Mouse (Mus musculus) cerebellum, postnatal 10 days (tissue): Measurements from ENCODE around the gene Tmem63a.
A peak's percentile ranks its signal among the peaks of the same experiment; 100 is the strongest.
"Not testable (repeated sequence)": the region's sequence is repeated elsewhere in the genome, so short reads cannot be mapped to it uniquely, and the experiment has no call there.

Experiments used
- DNase-seq, 2 experiments: peaks; one replicate each; pipeline ENCODE4 v3.0.0; 2021; ENCODE audit warnings: mixed read lengths in 2 of 2

Gene Tmem63a

GRCm38 (mm10) chr1:180942166-180943031, at the start of gene Tmem63a:
Gene Tmem63a (plus strand): TSS chr1:180942344.
- peak; percentile 46 to 54 for DNase-seq

DNA sequence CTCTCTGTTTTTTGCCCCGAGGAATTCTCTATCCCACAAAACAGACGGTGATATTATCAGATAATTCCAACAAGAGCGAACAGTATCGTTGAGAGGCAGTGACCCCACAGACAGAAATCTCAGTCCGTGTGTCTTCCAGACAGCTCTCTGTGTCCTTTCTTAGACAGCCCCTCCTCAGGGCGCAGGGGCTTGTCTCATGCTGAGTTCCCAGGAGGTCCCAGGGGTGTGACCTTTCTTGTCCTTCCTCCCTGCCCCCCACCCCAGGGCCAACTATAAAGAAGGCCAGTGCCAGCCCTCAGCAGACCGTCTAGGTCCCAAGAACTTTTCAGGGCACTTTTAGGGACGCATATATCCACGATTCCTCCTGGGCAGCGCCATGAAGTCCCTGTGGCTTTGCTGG, 49.3 kb upstream of the Tmem63a start, which contains the start of gene Lefty2:
Gene Lefty2 (plus strand): TSS at position 301 of the 400 bp plus-strand sequence.
- no peak for DNase-seq

DNA sequence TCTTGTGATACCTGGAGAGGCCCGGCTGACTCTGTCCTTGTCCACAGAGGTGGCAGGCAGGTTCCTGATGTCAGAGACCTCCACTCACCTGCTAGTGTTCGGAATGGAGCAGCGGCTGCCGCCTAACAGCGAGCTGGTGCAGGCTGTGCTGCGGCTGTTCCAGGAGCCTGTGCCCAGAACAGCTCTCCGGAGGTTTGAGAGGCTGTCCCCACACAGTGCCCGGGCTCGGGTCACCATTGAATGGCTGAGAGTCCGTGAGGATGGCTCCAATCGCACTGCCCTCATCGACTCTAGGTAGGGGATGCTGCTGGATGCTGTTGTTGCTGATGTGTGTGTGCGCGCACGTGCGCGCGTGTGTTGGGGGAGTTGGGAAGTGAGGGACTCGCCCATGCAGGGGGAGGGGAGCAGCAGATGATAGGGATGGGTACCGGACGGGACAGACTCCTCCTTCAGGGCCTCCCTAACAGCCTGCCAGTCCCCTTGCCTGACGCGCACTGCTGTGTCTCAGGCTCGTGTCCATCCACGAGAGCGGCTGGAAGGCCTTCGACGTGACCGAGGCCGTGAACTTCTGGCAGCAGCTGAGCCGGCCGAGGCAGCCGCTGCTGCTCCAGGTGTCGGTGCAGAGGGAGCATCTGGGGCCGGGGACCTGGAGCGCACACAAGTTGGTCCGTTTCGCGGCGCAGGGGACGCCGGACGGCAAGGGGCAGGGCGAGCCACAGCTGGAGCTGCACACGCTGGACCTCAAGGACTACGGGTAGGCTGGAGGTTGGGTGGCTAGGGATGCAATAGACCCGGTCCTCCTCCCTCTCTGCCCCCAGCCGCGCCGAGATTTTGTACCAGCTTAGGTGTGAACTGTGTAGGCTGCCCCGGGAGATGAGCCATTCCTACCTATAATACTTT, 47.8 kb upstream of the Tmem63a start:
- DNase-seq, result not testable (repeated sequence)

GRCm38 (mm10) chr1:180901107-180901506, 41.0 kb upstream of the Tmem63a start:
- DNase-seq, result peak; percentile 61 to 81

DNA sequence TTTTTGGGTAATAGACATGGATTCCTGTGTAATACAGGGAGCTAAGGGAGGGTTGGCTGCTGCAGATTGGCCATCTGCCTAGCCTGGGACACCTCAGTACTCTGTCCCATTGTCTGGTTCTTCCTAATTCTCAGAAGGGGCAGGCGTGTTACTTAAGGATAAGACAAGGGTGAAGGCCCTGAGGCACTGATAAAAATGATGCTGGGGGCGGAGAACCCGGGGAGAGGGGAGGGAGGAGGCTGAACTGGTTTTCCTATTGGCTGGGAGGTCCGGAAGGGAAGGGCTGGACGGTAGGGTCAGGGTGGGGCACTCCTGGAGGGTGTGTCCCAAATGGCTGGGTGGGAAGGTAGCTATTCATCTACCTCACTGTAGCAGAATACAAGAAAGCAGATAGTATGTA, 39.2 kb upstream of the Tmem63a start:
- no peak for DNase-seq

- no peak for DNase-seq
Measured at GRCm38 (mm10) chr1:180903666-180904038, 38.5 kb upstream of the Tmem63a start.

- peak; percentile 98 for DNase-seq
Measured at GRCm38 (mm10) chr1:180904039-180904814, 37.9 kb upstream of the Tmem63a start, which contains the start of gene Pycr2. Gene Pycr2 (plus strand): TSS chr1:180904293.

DNA sequence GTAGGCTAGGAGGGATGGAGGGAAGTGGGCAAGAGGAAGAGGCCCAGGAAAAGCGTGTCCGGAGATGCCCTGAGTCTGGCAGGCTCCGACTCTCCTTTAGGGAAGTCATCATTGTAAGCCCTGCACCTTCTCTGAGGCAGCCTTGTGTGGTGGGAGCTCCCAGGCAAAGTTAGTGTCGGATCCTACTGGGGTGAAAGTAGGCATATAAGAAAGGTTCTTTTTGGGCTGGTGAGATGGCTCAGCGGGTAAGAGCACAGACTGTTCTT, 37.4 kb upstream of the Tmem63a start:
- no peak for DNase-seq

DNA sequence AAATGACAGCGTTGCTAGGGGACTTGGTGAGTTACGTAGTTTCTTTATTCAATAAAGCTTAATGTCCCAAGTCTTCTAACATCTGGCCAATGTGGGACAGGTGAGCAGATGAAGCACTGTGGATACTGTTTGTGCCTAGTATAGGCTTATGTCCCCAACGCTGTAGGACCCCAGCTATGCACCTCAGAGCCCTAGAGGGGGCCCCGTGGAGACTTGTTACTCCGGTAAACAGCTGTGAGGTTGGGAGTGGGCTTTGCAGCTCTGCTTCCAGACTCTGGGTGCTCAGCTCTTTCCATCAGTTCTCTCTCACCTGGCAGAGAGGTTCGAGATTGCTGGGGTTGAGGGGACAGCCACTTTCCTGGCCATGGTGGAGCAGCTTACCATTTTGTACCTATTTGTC, 36.8 kb upstream of the Tmem63a start:
- DNase-seq, result no peak

DNA sequence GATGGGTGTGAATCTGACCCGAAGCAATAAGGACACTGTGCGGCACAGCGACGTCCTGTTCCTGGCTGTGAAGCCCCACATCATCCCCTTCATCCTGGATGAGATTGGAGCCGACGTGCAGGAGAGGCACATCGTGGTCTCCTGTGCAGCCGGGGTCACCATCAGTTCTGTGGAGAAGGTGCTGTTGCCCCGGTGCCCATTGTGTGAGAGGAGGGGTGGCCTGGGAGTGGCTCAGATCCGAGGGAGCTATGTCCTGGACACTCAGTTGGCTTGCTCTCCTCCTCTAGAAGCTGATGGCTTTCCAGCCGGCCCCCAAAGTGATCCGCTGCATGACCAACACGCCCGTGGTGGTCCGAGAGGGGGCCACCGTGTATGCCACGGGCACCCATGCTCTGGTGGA, 36.3 kb upstream of the Tmem63a start:
- no peak for DNase-seq

- peak in 1 of 2 experiments; percentile 25 for DNase-seq
Measured at GRCm38 (mm10) chr1:180906461-180907147, 35.5 kb upstream of the Tmem63a start.

DNA sequence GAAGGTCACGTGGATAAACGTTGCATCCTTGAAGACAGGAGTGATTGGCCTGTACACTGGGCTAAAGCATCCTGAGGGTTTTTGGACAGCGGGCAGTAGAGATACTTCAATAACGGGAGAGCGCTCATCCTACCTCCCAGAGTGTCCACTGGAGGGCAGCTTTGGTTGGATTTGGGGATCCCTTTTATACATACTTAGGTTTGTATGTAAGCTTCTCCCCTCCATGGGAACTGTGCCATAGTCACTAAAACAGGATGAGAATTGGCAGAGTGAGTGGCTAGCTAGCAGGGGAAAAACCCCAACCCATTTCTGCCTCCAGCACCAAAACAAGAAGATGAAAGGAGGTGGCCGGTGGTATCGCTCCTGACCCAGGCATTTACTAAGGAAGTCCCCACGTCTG, 31.0 kb upstream of the Tmem63a start:
- DNase-seq, result no peak

- no peak for DNase-seq
Measured at GRCm38 (mm10) chr1:180911653-180912287, 30.4 kb upstream of the Tmem63a start.

GRCm38 (mm10) chr1:180912792-180913191, 29.4 kb upstream of the Tmem63a start:
- no peak for DNase-seq

DNA sequence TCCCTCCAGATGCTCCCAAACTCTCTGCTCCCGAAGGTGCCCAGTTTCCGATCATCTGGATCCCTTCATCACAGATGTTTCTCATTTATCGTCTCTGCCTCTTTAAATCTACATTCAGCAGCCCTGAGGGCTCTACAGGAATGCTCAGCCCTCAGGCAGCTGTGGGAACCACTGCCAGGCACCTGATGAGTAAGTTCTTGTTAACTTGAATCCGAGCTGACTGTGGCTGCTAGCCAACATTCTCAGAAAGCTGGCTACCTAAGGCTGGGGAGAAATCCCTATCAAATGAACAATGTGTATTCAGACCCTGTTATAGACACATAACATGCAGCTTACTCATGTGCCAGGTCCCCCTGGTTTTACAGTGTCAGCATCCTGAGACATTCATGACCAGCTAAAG, 28.3 kb upstream of the Tmem63a start:
- no peak for DNase-seq

- DNase-seq, result no peak
Measured at GRCm38 (mm10) chr1:180916425-180916824, 25.7 kb upstream of the Tmem63a start.

GRCm38 (mm10) chr1:180917053-180917452, 25.1 kb upstream of the Tmem63a start:
- DNase-seq, result no peak

- peak in 1 of 2 experiments; percentile 30 for DNase-seq
Measured at GRCm38 (mm10) chr1:180919686-180920085, 22.5 kb upstream of the Tmem63a start.

DNA sequence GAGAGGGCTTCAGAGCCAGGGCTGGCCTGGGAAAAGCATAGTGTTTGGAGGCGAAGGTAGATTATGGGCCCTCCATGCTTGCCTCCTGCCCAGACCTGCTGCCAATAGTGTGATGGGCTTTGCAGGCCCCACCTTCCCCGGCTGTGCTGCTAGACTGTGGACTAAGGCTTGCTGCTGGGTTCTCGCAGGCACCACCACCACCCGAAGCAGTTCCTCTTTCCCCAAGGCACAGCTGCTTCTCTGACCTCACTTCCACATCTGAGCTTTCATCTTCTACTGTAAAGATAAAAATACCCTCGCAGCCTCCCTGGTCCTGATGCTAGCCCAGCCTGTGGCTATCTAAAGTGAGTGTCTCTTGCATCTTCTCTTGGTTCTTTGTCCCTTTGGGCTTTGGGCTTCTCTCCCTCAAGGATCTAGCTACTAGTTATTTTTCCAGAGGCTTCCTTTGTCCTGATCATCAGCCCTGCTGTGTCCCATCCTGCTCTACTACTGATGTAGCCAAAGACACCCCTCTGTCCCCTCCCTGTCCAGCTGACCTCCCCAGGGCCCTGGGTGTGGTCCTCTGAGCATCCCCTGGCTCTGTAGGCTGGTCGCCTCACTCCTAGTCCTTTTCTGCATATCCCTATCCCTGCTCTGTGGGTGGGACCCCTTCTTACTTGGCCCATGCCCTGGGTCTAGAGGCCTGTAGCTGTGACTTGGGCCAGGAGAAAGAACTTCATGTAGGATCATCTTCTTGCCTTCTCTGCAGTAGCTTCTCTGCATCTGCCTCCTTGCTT, 19.7 kb upstream of the Tmem63a start:
- DNase-seq, result no peak

GRCm38 (mm10) chr1:180924737-180925136, 17.4 kb upstream of the Tmem63a start:
- no peak for DNase-seq

GRCm38 (mm10) chr1:180926286-180926685, 15.9 kb upstream of the Tmem63a start:
- no peak for DNase-seq
